Mouse (Mus musculus): Measurements from ENCODE around the gene Acat1.

Gene Acat1

GRCm38 (mm10) chr9:53535416-53536320 lies 74.5 kb downstream of the Acat1 start:
- no peak for DNase-seq

Measured in right cerebral cortex, adult 18-20 months (tissue).